Mouse (Mus musculus): ENCODE data around the gene Hhat. TPM values are rescaled to one million over a fixed set of nuclear protein-coding genes. Genes with fewer than 3 reads are reported as not detected.

The Hhat gene
- total RNA-seq, 2 experiments from 2014 or later = 2.0 to 2.8 TPM

DNA sequence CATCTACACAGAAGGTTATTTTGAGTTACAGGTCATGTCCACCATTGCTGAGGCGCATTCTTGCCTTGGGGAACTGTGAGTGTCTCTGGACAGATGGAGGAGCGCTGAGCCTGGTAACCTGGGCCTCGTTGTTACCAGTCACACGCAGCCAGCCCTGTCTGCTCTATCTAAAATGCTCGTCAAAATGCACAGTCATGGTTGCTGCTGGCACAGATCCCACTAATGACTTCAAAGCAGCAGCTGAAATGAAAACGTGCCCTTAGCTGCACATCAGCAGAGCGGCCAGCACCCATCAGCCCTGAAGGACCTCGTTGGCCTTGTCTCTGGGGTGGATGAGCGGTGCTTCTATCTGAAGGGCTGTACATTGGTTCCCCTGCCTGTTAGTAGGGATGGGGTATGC lies 269.0 kb downstream of the Hhat start:
- no peak for DNase-seq (ENCODE audit: low spot score in 2 of 2)

DNA sequence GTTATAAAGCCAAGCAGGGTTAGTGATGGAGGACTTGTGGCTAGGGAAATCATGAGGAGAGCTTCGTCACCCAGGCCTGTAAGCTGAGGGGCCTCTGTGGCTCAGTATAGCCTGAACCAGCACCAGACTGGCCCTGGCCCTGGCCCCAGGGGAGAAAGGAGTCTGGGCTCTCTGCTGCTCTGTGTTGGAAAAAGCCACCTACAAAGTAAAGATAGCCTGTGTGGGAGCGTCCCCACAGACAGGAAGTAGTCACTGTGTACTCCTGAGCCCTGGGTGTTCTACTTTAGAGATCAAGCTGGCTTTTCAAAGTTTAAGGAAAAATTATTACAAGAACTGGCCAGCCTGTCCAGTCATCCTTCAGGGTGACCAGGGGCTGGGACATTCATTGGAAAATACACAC lies 273.5 kb downstream of the Hhat start:
- DNase-seq (ENCODE audit: low spot score in 2 of 2) = no peak

GRCm38 (mm10) chr1:192489908-192490825 lies 280.9 kb downstream of the Hhat start:
- DNase-seq (ENCODE audit: low spot score in 2 of 2) = no peak

- no peak for DNase-seq (ENCODE audit: low spot score in 2 of 2)
Measured at GRCm38 (mm10) chr1:192487571-192487970, 283.5 kb downstream of the Hhat start.

GRCm38 (mm10) chr1:192485030-192485429 lies 286.0 kb downstream of the Hhat start:
- no peak for DNase-seq (ENCODE audit: low spot score in 2 of 2)

DNA sequence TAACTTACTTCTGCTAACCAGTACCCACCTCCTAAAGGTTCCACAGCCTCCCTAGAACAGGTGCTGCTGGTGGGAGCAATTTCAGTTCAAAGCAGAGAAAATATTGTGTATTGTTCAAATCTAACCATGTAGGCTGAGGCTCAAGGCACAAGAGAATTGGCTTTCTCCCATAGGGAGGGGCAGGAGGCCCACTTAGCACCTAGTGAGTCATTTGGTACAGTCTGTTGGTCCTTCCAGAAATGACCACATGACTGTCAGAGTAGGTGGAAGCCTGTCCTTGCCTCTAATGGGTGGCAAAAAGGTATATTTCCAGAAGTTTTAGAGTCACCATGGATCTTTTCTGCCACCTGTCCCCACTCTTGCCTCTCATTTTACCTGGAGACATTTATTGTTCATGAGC lies 289.6 kb downstream of the Hhat start:
- DNase-seq (ENCODE audit: low spot score in 2 of 2) = no peak

DNA sequence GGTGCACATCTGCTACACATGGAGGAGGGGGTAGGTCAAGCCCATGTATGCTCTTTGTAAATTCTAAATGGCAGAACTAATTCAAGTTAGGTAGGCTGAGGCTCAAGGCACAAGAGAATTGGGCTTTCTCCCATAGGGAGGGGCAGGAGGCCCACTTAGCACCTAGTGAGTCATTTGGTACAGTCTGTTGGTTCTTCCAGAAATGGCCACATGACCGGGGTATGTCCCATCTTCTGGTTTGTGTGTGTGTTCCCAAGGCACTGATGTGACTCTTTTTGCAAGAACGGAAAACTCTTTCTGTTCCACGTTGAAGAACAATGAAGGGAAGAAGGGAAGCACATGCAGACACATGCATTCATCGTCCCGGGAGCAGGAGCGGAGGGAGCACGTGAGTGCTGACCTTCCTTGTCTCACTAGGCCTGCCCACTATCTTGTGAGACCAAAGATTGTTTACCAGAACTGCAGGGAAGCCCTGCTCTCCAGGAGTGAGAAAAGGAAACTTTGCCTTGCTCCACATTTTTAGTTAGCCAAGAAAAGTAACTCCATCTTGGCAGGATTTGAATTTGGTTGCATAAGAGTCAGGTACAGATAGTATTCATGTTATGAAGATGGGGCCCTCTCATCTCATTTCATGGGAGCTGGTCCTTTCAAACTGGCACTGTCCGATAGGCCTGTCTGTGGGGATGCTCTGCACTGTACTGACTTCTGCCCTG lies 290.8 kb downstream of the Hhat start:
- no peak for DNase-seq (ENCODE audit: low spot score in 2 of 2)

- DNase-seq (ENCODE audit: low spot score in 2 of 2) = no peak
Measured at GRCm38 (mm10) chr1:192478176-192478575, 292.8 kb downstream of the Hhat start.

- no peak for DNase-seq (ENCODE audit: low spot score in 2 of 2)
Measured at GRCm38 (mm10) chr1:192477556-192477955, 293.5 kb downstream of the Hhat start.

GRCm38 (mm10) chr1:192476704-192477103 lies 294.3 kb downstream of the Hhat start:
- no peak for DNase-seq (ENCODE audit: low spot score in 2 of 2)

DNA sequence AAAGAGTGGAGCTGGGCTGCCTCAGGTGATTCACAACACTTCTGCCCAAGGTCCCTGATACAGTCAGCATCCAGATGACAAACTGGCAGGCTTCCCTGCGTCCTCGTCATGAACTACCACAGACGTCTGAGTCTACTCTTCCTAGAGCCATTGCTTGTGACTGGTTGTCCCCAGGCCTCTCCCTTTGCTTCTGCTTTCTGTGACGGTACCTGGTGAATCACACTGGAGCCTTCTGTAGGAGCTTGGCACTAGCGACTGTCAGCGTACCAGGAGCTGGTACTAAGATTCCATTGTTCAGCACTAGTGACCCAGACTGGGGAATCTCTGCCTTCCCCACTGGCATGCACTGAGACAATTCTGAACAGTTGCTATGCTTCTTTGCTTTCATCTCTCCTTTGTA lies 297.9 kb downstream of the Hhat start:
- DNase-seq (ENCODE audit: low spot score in 2 of 2) = no peak

- DNase-seq (ENCODE audit: low spot score in 2 of 2) = no peak
Measured at GRCm38 (mm10) chr1:192472366-192472765, 298.7 kb downstream of the Hhat start.

GRCm38 (mm10) chr1:192463732-192464131 lies 307.3 kb downstream of the Hhat start:
- no peak for DNase-seq (ENCODE audit: low spot score in 2 of 2)

GRCm38 (mm10) chr1:192457526-192458206 lies 313.4 kb downstream of the Hhat start:
- DNase-seq (ENCODE audit: low spot score in 2 of 2) = peak; percentile 32 to 47

GRCm38 (mm10) chr1:192457037-192457436 lies 314.0 kb downstream of the Hhat start:
- DNase-seq (ENCODE audit: low spot score in 2 of 2) = no peak

- no peak for DNase-seq (ENCODE audit: low spot score in 2 of 2)
Measured at GRCm38 (mm10) chr1:192454981-192455380, 316.0 kb downstream of the Hhat start.

DNA sequence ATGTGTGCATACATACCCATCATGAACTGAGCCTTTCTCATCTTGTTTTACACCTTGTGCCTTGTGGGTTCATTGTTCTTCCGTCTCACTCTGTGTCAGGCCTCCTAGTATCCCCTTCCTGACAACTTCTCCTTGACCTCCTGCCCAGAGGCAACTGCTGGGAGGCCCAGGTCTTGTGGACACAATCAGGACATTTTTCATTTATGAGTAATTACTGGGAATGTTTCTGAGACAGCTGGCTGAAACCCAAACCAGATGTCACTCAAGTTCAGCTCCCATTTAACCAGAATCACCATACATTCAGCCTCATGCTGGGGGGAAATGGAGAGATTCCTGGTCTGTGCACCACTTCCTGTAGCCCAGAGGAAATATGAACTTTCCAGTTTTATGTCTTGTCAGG lies 316.5 kb downstream of the Hhat start:
- no peak for DNase-seq (ENCODE audit: low spot score in 2 of 2)

DNA sequence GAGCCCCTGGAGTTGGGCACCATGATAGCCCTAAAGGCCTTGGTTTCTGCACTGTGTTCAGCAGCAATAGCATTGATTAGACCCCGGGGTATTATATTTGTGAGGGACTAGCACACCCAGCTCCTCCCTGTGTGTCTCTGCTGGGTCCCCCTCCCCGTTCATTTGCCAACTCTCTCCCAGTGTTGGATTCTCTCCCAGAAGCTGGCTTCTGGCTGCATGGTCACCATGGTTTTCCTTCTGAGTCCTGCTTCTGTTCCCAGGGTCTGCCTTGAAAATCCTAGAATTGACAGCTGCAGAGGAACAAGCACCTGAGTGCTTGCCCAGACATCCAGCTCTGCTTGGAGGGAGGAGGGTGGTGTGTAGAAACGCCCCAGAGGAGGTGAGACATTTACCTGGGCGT lies 319.3 kb downstream of the Hhat start:
- peak; percentile 43 to 49 for DNase-seq (ENCODE audit: low spot score in 2 of 2)

DNA sequence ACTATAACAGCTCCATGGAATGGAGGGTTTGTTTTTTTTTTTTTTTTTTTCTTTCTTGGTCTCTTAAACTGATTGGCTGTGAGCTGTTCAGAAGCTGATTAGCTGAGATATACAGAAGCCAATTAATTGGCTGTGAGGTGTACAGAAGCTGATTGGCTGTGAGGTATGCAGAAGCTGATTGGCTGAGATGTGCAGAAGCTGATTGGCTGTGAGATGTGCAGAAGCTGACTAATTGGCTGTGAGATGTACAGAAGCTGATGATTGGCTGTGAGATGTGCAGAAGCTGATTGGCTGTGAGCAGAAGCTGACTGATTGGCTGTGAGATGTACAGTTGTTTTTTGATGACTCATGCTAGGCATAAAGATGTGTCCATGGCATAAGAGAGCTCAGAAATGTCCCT lies 320.6 kb downstream of the Hhat start:
- no peak for DNase-seq (ENCODE audit: low spot score in 2 of 2)

DNA sequence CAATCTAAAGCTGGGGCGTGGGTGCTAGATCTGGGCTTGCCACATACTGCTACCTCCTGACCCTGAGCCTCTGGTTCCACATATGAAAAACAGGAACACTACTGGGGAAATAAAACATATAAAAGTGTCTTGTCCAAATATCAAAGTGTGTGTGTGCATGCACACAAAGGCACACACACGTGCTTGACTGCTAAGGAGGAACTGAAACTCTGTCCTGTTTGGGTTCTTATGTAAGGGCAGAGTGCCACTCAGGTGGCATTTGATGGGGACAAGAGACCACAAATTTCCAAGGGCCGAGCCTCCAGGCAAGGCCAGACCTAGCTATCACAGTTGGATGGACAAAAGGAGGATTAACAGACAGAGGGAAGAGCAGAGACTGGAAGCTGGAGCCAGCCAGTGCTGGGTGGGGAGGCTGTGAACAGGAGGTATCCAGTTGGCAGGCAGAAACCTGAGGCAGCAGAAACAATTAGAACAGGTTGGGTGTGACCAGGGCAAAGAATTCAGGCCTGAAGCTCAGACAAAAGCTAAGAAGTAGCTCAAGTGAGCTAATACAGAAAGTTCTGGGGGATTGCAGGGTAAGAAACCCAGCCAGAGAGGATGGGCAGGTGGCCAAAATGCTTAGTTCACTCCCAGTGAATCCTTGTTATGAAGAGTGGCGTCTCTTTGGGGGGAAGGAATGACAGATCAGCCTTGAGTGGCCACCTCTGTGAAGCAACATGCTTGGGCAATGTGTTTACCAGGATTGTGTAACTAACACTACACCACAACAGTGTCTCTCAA lies 321.3 kb downstream of the Hhat start:
- DNase-seq (ENCODE audit: low spot score in 2 of 2) = peak; percentile 18 to 20

- no peak for DNase-seq (ENCODE audit: low spot score in 2 of 2)
Measured at GRCm38 (mm10) chr1:192448512-192448911, 322.5 kb downstream of the Hhat start.

Measured in layer of hippocampus, postnatal 10 days (tissue).